8 mouse cellular contexts compared by ENCODE assay signal in genomic region chr3:94477981-94478422, GRCm38 (mm10). TPM values are rescaled to one million over a fixed set of nuclear protein-coding genes. Genes with fewer than 3 reads are reported as not detected.
DNase-seq lines count a peak whose midpoint lies in the region; ATAC-seq lines count a peak whose summit lies in the region.

TSS of gene Celf3 (plus strand) at chr3:94478295.

- no peaks in the 10 kb centered on the region for H3K9me3 ChIP-seq in forebrain, embryonic 13.5 days (replicated peaks)
- no peaks in the 10 kb centered on the region for H3K9me3 ChIP-seq in midbrain, embryonic 13.5 days

- peak within 1 kb of the TSS; percentile 79 for H3K4me2 ChIP-seq in forebrain, embryonic 13.5 days
- H3K4me2 ChIP-seq in midbrain, embryonic 13.5 days (replicated peaks): peak within 1 kb of the TSS; percentile 98

- peak within 1 kb of the TSS; percentile 69 for H3K4me3 ChIP-seq in forebrain, embryonic 13.5 days
- H3K4me3 ChIP-seq in midbrain, embryonic 13.5 days (replicated peaks): peak within 1 kb of the TSS; percentile 79

- peaks cover 25% of the 10 kb centered on the region; the same call in 1 of the 2 replicates for H3K36me3 ChIP-seq in forebrain, embryonic 13.5 days (ENCODE audit: poor library complexity, severe bottlenecking)
- H3K36me3 ChIP-seq in midbrain, embryonic 13.5 days: peaks cover 24% of the 10 kb centered on the region

- DNase-seq in frontal cortex, adult 2 months (ENCODE audit: extremely low spot score in 1 of 2, low spot score in 1 of 2): peak; percentile 73 to 88
- DNase-seq in frontal cortex, postnatal 14 days (ENCODE audit: low spot score in 2 of 2): no peak
- DNase-seq in cerebellum, adult 18-20 months: peak; percentile 78 to 82
- DNase-seq in left cerebral cortex, adult 11 months (ENCODE audit: low spot score): peak; percentile 76
- no peak for DNase-seq in thymus, postnatal 14 days
- no peak for DNase-seq in kidney, postnatal 14 days

- H3K9ac ChIP-seq in forebrain, embryonic 13.5 days: peak within 1 kb of the TSS; percentile 92
- peak within 1 kb of the TSS; percentile 97 for H3K9ac ChIP-seq in midbrain, embryonic 13.5 days (replicated peaks)

- under 1% methylated on average over 13 of the region's 14 CpGs for WGBS in forebrain, embryonic 13.5 days
- 0% methylated on average over 13 of the region's 14 CpGs for WGBS in midbrain, embryonic 13.5 days

- peaks cover 73% of the 10 kb centered on the region for H3K4me1 ChIP-seq in forebrain, embryonic 13.5 days
- peaks cover 73% of the 10 kb centered on the region for H3K4me1 ChIP-seq in midbrain, embryonic 13.5 days (replicated peaks)

- H3K27me3 ChIP-seq in forebrain, embryonic 13.5 days: no peaks in the 10 kb centered on the region
- H3K27me3 ChIP-seq in midbrain, embryonic 13.5 days: no peaks in the 10 kb centered on the region

- ATAC-seq in forebrain, embryonic 13.5 days: peak; percentile 95
- ATAC-seq in midbrain, embryonic 13.5 days: peak; percentile 92

- H3K27ac ChIP-seq in forebrain, embryonic 13.5 days: peak within 1 kb of the TSS; percentile 88
- peak within 1 kb of the TSS; percentile 95 for H3K27ac ChIP-seq in midbrain, embryonic 13.5 days

RNA-seq across cellular contexts. Expression of gene Celf3, which starts in this region (rescaled TPM):
- polyA plus RNA-seq in frontal cortex, adult 2 months (2012; rRNA removed): 410 and 454 TPM in 2 replicates
- polyA plus RNA-seq in forebrain, embryonic 13.5 days (2015; fragmentation: Nextera tagmentation; extraction: Ambion mirVana): 320 and 332 TPM in 2 replicates
- polyA plus RNA-seq in midbrain, embryonic 13.5 days (2015; fragmentation: Nextera tagmentation; extraction: Ambion mirVana): 396 and 399 TPM in 2 replicates

Comparison
In these comparisons a context has a peak if more than half of its experiments do, and no peak if none do; other contexts are left out.
1. DNase-seq: peak in frontal cortex, adult 2 months (2 of 2), cerebellum, adult 18-20 months (2 of 2) and left cerebral cortex, adult 11 months (single experiment); none in frontal cortex, postnatal 14 days (0 of 2), thymus, postnatal 14 days (single experiment) and kidney, postnatal 14 days (single experiment).